Mouse (Mus musculus) embryonic facial prominence, embryonic 15.5 days (tissue): ENCODE measurements at regions not wholly inside any gene's neighbourhood (a gene's known extent, or its start where the extent isn't known, plus 50 kb on each side); places are given as distances from the start of the nearest gene placed in this dataset.

Experiments
- ATAC-seq: fragments of 200-750 bp; cut with Nextera tagmentation; 2 replicates; pipeline ENCODE4 v1.8.0; 2017; ENCODE audit warnings: low read depth, moderate TSS enrichment; ENCODE audit not compliant: insufficient number of reproducible peaks, low FRiP score, low TSS enrichment
- H3K27ac ChIP-seq: fragments of 300-500 bp; sonication (generic); replicated peaks from 2 replicates; pipeline ENCODE4 v1.5.1; 2015; ENCODE audit warnings: mild to moderate bottlenecking, inconsistent platforms
- H3K27me3 ChIP-seq: fragments of 300-500 bp; sonication (generic); 2 replicates; pipeline ENCODE4 v1.6.1; 2015; ENCODE audit warnings: inconsistent platforms
- H3K36me3 ChIP-seq: fragments of 300-500 bp; sonication (generic); 2 replicates; pipeline ENCODE4 v1.6.1; 2015; ENCODE audit warnings: mild to moderate bottlenecking, inconsistent platforms
- H3K4me1 ChIP-seq: fragments of 300-500 bp; sonication (generic); 2 replicates; pipeline ENCODE4 v1.6.1; 2015; ENCODE audit warnings: inconsistent platforms
- H3K4me2 ChIP-seq: fragments of 300-500 bp; sonication (generic); replicated peaks from 2 replicates; pipeline ENCODE4 v1.6.1; 2015; ENCODE audit warnings: mild to moderate bottlenecking, inconsistent platforms
- H3K4me3 ChIP-seq: fragments of 300-500 bp; sonication (generic); replicated peaks from 2 replicates; pipeline ENCODE4 v1.5.1; 2015; ENCODE audit warnings: mild to moderate bottlenecking, inconsistent platforms
- H3K9ac ChIP-seq: fragments of 300-500 bp; sonication (generic); 2 replicates; pipeline ENCODE4 v1.6.1; 2015; ENCODE audit warnings: inconsistent platforms
- H3K9me3 ChIP-seq: fragments of 300-500 bp; sonication (generic); replicated peaks from 2 replicates; pipeline ENCODE4 v1.6.1; 2016; ENCODE audit warnings: inconsistent platforms
- WGBS: fragments of 180-500 bp; shearing (Covaris S2); methylation state at CpG from one replicate; pipeline ENCODE4 v1.1.7; 2015; 5-methylcytosine and 5-hydroxymethylcytosine counted together

DNA sequence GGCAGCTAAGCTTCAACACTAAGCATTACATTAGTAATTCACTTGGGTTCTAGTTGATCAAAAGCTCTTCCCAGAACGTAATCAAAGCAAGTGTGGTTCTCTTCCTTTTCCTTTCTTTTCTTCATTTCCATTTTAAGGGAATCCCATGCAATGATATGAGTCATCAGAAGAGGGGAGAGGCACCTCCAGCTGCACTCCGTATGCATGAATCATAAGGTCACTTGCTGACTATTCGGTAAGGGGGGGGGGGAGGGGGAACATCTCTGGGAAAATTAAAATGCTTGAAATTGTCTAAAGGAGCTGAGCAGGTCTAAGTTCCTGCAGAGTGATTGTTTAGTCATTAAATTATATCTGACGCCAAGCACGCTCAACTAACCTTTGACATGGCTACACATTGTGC is 275.9 kb downstream of the Arl4a start:
- Histone ChIP-seq H3K36me3 (no peaks in the 10 kb centered on the region), H3K4me3 (no peak overlapping the region), H3K9ac (no peak overlapping the region), H3K9me3 (no peaks in the 10 kb centered on the region), H3K4me2 (no peak overlapping the region), H3K27ac (no peak overlapping the region), H3K27me3 (no peaks in the 10 kb centered on the region), H3K4me1 (no peaks in the 10 kb centered on the region)
- 52% methylated on average over 5 of the region's 5 CpGs for whole genome bisulfite sequencing
- ATAC-seq, result no peak

DNA sequence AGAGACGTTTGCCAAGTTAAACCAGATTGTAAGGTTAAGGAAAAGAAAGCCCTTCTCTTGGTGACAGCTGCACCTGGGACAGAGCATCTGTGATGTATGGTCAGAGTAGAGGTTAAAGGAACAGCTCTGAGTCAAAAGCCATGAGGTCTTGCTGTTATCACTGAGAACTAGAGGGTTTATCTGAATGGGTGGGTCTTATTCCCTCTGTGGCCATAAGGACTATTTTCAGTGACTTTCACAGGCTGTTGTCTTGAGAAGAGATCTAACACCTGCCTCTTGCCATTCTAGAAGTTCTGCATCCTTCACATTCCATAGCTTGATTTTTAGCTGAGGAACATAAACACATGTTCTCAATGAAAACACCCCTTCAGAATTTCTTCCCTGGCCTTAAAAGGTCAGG is 276.5 kb downstream of the Arl4a start:
- no peak overlapping the region for H3K27ac ChIP-seq
- H3K4me3 ChIP-seq, result no peak overlapping the region
- no peaks in the 10 kb centered on the region for H3K36me3 ChIP-seq
- no peak for ATAC-seq
- no peaks in the 10 kb centered on the region for H3K4me1 ChIP-seq
- H3K9me3 ChIP-seq, result no peaks in the 10 kb centered on the region
- 57% methylated on average over 1 of the region's 1 CpGs for WGBS
- no peaks in the 10 kb centered on the region for H3K27me3 ChIP-seq
- H3K9ac ChIP-seq, result no peak overlapping the region
- H3K4me2 ChIP-seq, result no peak overlapping the region

DNA sequence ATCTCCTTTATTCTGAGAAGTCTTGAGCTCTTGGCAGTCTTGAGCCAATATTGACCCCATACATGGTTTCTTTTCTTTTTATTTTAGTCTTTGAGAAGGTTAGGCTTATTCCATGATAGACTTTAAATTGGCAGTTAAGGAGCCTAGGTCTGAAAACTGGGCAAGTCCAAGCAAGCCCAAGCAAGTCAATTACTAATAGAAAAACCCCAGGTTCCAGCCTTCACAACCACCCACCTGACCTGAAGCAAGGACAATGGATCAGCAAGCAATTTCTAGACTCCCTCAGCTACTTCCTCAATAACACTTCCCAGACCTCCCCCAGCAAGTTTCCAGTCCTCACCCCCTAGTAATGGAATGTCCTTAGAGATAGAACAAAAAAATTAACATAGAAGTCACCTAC is 279.9 kb downstream of the Arl4a start:
- ATAC-seq, result no peak
- H3K27ac ChIP-seq, result no peak overlapping the region
- H3K4me2 ChIP-seq, result no peak overlapping the region
- H3K4me1 ChIP-seq, result no peaks in the 10 kb centered on the region
- no peaks in the 10 kb centered on the region for H3K9me3 ChIP-seq
- no peaks in the 10 kb centered on the region for H3K36me3 ChIP-seq
- H3K27me3 ChIP-seq, result no peaks in the 10 kb centered on the region
- H3K4me3 ChIP-seq, result no peak overlapping the region
- no peak overlapping the region for H3K9ac ChIP-seq

DNA sequence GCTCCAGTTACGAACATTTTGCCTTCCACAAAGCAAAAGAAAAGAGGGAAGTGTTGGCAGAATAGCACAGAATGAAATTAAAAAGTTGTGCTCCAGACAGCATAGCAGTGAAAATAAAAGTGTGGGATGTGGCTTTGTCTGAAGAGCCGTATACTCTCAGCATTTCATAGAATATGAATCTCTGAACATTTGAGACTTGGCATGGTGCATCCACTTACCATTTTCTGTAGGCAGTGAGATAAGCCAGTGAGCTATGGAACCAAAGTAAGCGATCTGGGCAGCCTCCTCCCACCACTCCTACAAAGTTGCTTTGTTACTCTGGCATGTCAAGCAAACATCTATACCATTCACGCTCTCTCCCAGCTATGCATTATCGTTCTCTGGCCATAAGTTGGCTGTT is 286.0 kb downstream of the Arl4a start:
- no peak overlapping the region for H3K4me2 ChIP-seq
- no peaks in the 10 kb centered on the region for H3K36me3 ChIP-seq
- no peak overlapping the region for H3K9ac ChIP-seq
- H3K4me1 ChIP-seq, result no peaks in the 10 kb centered on the region
- ATAC-seq, result no peak
- H3K27ac ChIP-seq, result no peak overlapping the region
- H3K4me3 ChIP-seq, result no peak overlapping the region
- no peaks in the 10 kb centered on the region for H3K27me3 ChIP-seq
- WGBS, result 68% methylated on average over 5 of the region's 5 CpGs
- no peaks in the 10 kb centered on the region for H3K9me3 ChIP-seq

DNA sequence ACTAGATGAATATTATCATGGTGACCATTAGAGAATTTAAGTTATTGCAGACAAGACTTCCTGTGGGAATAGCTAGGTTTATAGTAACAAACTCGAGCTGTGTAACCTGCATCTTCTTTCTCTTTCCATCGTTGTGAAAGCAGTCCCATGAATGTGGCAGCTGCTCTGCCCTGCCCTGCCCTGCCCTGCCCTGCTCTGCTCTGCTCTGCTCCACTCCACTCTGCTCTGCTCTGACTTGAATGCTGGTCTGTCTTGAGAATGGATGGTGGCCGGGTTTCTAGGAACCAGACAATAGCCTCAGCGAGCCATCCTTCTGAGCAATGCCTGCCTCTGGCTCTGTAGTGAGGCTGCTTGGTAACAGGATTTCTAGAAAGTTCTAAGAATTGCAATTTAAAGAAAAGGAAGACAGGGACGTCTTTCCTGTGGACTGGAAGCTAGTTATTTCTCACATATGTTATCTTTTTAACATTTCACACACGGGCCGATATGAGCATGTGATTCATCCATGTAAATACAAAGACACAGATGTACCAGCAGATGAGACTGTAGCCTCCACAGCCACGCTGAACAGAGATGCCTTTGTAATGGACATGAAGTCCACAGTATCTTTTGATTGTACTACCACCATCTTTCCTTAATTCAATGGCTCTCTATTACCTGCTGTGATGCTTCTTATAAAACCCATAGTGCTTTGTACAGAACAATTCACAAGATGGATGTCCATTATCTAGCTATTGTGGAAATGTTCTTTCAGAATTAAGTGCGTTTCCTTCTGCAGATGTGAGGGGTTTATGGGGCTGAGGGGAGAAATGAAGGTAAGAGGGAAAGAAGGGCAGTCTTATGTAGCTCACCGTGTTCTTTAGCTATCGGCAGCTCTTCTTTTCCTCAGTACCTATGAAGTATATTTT is 295.4 kb downstream of the Arl4a start:
- H3K36me3 ChIP-seq, result no peaks in the 10 kb centered on the region
- no peak overlapping the region for H3K4me2 ChIP-seq
- ATAC-seq, result no peak
- H3K27ac ChIP-seq, result no peak overlapping the region
- no peak overlapping the region for H3K9ac ChIP-seq
- H3K9me3 ChIP-seq, result no peaks in the 10 kb centered on the region
- 60% methylated on average over 11 of the region's 11 CpGs for WGBS
- no peaks in the 10 kb centered on the region for H3K27me3 ChIP-seq
- no peak overlapping the region for H3K4me3 ChIP-seq
- H3K4me1 ChIP-seq, result no peaks in the 10 kb centered on the region

DNA sequence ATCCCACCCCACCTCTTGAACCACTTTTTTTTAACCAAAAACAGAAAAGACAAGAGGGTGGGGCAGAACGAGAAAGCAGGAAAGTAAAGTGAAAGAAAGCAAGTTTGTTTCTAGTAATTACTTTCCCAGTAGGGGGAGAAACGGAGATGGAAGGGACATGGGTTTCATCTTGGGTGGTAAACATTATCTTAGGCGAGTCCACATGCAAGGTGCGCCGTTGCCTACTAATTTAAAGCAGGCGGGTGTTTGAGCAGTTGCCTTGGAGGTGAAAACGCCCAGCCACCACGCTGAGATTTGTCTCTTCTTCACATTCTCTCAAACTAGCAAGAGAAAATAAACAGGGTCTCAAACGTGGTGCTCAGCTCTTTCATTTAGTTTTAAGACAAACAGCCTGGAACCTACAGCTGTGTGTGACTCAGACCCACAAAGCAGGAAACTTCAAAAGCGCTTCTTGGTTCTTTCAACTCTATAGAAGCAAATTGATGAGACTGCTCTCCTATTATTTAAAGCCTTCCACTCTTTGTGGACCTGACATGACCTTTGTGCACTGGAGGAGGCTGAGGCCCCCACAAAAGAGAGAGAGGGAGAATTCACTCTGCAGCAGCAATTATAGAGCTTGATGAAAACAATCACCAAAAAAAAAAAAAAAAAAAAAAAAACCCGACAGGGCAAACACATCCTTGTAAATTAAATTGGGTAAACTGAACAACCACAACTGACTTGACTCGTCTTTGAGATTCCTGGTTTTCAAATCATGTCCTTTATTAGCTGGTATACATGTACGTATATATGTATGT is 296.6 kb downstream of the Arl4a start:
- Histone ChIP-seq H3K9me3 (no peaks in the 10 kb centered on the region), H3K4me3 (no peak overlapping the region), H3K4me2 (no peak overlapping the region), H3K9ac (no peak overlapping the region), H3K4me1 (no peaks in the 10 kb centered on the region), H3K36me3 (no peaks in the 10 kb centered on the region), H3K27me3 (no peaks in the 10 kb centered on the region), H3K27ac (no peak overlapping the region)
- ATAC-seq, result no peak
- 23% methylated on average over 13 of the region's 13 CpGs for WGBS

DNA sequence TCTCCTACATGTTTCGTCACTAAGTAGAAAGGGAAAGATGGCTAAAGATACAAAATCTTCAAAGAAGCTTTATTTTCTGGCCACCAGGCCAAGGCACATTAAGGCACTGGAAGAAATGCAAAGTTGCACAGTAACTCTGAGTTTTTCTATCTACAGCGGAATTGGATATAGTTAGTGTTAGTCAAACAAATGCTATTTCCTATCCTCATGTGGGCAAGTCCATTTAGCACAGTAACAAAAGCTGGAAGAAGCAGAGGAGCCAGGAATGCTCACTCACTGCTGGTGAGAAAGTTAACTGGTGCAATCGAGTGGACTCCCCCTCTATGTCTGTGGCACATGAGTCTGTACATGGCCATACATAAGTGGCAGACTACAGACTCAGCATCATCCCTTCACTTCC is 300.9 kb downstream of the Arl4a start:
- Histone ChIP-seq H3K9me3 (no peaks in the 10 kb centered on the region), H3K9ac (no peak overlapping the region), H3K4me2 (no peak overlapping the region), H3K27me3 (no peaks in the 10 kb centered on the region), H3K36me3 (no peaks in the 10 kb centered on the region), H3K27ac (no peak overlapping the region), H3K4me3 (no peak overlapping the region), H3K4me1 (no peaks in the 10 kb centered on the region)
- ATAC-seq, result no peak
- 78% methylated on average over 3 of the region's 3 CpGs for WGBS

DNA sequence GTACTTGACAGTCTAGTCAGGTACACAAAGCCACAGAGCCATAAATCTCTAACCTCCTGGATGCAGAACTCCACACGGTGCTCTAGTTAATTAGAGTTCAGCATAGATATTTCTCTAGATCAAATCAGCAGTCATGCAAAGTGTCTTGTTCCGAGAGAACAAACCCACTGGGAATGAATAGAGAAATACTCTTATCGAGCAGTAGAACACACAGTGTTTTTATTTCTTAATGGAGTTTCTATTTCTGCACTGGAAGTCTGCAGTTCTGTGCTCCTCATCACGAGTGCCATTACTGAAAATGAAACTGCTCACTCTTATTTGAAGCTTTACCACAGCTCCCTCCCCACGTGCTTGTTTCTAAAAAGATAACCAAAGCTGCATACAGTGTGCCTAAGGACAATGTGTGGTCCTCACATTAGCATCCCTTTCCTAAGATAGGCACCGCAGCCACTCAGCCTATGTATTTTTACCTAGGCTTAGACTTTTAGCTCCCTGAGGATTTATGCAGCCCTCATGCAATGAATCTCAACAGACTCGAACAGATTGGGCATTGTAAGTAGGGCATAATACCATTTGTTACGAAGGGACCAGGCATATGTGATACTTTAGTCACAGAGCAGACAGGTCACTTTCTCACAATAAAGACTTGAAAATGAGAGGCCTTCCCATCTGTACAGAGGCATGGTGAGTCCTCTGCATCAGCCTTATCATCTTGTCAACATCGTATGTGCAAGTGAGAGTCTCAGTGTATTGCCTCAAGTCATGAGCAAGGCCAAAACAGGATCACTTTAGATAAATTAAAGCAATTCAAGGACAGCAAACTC is 301.5 kb downstream of the Arl4a start:
- no peak for ATAC-seq
- no peak overlapping the region for H3K27ac ChIP-seq
- 63% methylated on average over 9 of the region's 9 CpGs for WGBS
- no peak overlapping the region for H3K4me3 ChIP-seq
- no peak overlapping the region for H3K4me2 ChIP-seq
- H3K27me3 ChIP-seq, result no peaks in the 10 kb centered on the region
- H3K36me3 ChIP-seq, result no peaks in the 10 kb centered on the region
- H3K4me1 ChIP-seq, result no peaks in the 10 kb centered on the region
- H3K9ac ChIP-seq, result no peak overlapping the region
- H3K9me3 ChIP-seq, result no peaks in the 10 kb centered on the region

DNA sequence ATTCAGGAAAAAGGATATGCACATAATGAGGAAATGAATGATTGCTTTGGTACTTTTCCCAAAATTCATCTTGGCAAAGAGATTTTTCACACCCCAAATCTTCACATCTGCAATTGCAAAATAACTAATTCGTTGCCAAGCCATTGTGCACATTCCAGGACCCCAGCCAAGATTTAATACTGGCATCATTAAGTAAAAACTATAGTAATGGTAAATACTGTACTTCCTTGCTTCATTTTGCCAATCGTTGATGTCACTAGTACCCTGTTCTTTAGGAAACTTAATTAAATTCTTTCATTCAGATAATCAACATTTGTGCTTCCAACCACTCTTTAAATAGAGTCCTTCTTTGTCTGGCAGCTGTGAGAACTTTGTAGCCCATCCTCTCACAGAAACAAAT is 303.6 kb downstream of the Arl4a start:
- 48% methylated on average over 2 of the region's 2 CpGs for WGBS
- Histone ChIP-seq H3K4me2 (no peak overlapping the region), H3K4me1 (no peaks in the 10 kb centered on the region), H3K27ac (no peak overlapping the region), H3K4me3 (no peak overlapping the region), H3K27me3 (no peaks in the 10 kb centered on the region), H3K9ac (no peak overlapping the region), H3K9me3 (no peaks in the 10 kb centered on the region), H3K36me3 (no peaks in the 10 kb centered on the region)
- no peak for ATAC-seq

DNA sequence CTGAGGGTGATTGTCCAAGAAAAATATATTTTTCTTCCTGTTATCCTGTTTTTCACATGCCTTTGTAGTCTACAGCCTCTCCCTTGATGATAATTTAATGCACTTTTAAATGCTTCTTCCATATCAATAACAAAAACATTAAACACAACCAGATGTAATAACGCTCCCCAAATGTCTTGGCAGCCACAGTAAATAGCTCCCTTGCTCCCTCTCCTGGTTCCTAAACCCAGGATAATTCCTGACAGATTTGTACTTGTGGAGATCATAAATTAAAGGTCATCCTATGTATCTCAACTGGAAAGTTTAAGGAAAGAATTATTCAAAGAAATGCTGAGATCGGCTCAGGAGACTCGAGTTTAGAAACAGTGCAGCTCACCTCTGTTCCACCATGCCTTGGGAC is 306.6 kb downstream of the Arl4a start:
- Histone ChIP-seq H3K4me2 (no peak overlapping the region), H3K9ac (no peak overlapping the region), H3K27ac (no peak overlapping the region), H3K36me3 (no peaks in the 10 kb centered on the region), H3K9me3 (no peaks in the 10 kb centered on the region), H3K4me1 (no peaks in the 10 kb centered on the region), H3K27me3 (no peaks in the 10 kb centered on the region), H3K4me3 (no peak overlapping the region)
- WGBS, result 44% methylated on average over 3 of the region's 3 CpGs
- ATAC-seq, result no peak

DNA sequence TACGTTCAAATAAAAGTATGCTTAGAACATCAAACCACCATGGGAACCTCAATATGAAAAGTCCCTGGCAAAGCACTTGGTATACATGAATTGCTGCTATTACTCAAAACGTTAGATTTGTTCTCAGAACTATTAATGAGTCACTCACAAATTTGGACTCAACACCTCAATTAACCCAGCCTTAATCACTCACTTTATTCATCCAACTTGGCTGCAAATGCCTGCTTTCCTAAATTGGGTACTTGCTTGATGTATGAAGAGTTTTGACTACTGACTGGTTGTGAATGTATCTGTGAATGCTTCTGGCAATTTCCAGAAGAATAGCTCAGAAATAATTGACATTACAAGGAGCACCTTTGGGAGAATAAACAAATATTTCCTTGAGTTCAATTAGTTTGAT is 308.6 kb downstream of the Arl4a start:
- Histone ChIP-seq H3K4me2 (no peak overlapping the region), H3K4me1 (no peaks in the 10 kb centered on the region), H3K4me3 (no peak overlapping the region), H3K9ac (no peak overlapping the region), H3K27me3 (no peaks in the 10 kb centered on the region), H3K9me3 (no peaks in the 10 kb centered on the region), H3K27ac (no peak overlapping the region), H3K36me3 (no peaks in the 10 kb centered on the region)
- WGBS, result 69% methylated on average over 2 of the region's 2 CpGs
- ATAC-seq, result no peak
